Mouse (Mus musculus): ENCODE data around the gene Hdac5. TPM values are rescaled to one million over a fixed set of nuclear protein-coding genes. Genes with fewer than 3 reads are reported as not detected.
A peak's percentile ranks its signal among the peaks of the same experiment; 100 is the strongest.

Hdac5 gene
- total RNA-seq, 1 experiment from 2014 or later: 13.2 TPM

DNA sequence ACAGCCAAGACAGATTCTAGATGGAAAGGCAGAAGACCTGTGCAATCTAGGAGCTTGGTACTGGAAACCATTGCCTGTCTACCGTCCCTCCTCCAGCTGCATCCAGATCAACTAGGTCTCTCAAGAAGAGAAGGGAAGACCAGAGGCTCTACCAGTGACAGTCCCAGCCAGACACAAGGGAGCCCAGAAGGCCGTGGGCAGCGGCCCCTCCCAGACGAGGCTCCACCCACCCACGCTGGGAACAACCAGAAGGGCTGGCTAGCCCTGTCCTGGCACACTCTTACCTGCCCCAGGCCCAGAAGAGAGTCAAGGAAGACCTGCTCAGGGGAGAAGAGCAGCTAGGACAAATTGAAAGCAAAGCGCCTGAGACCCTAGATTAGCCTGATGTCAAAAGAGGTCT, 9.5 kb downstream of the Hdac5 start:
- no peak for ATAC-seq (replicated peaks in 1 of 2; ENCODE audit: insufficient read depth in 1 of 2, low FRiP score in 2 of 2, low TSS enrichment in 1 of 2, low read depth in 1 of 2, poor library complexity in 2 of 2, severe bottlenecking in 2 of 2)

DNA sequence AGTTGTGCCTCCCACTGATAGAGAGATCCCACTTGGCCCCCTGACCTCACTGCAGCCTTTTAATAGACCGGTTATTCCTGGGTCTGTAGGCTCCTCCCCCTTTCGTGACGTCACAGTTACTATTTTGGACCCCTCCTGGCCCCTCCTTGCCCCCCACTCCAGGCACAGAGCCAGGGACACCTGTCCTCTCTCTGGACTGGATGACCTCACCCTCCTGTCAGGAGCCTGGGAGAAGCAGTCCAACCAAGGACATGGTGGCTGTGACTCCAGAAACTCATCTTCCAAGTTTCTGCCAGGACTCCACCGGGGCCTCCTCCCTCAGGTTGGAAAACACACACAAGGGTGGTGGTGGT, 10.0 kb downstream of the Hdac5 start:
- no peak for ATAC-seq (replicated peaks in 1 of 2; ENCODE audit: insufficient read depth in 1 of 2, low FRiP score in 2 of 2, low TSS enrichment in 1 of 2, low read depth in 1 of 2, poor library complexity in 2 of 2, severe bottlenecking in 2 of 2)

DNA sequence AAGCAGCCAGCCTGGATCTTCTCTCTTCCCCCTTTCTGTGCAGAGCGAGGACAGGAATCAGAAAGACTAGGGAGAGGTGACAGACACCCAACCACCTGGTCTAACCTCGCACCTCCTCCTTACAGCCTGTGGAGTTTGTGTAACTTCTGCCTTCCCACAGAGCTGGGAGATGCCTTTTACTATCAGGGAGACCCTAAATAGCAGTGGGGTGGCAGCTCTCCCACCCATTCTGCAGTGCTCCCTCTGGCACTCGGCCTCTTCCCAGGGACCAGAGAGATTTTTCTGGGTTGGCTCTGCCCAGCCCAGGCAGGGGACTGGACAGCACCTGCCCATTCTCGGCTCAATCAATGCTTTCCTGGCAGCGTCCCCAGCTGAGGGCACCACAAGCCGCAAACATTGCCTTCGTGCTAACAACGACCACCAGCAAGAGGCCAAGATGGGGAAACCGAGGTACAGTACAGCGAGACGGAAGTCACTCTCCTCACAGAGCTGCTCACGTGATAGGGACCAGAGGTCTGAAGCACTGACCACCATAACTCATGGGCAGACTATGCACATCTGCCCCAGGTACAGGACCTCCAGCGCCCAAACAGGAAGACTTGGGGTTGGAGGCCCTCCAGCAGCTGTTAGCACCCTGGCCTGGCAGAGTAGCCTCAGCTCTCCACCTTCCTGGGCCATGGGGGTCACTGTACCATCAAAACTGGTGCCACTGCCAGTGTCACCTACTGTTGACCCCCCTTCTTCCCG, 10.5 kb downstream of the Hdac5 start:
- 0 out of 4 replicates have a peak, but pooled peaks have one; percentile 2 to 12 for ATAC-seq (replicated peaks in 1 of 2; ENCODE audit: insufficient read depth in 1 of 2, low FRiP score in 2 of 2, low TSS enrichment in 1 of 2, low read depth in 1 of 2, poor library complexity in 2 of 2, severe bottlenecking in 2 of 2)

DNA sequence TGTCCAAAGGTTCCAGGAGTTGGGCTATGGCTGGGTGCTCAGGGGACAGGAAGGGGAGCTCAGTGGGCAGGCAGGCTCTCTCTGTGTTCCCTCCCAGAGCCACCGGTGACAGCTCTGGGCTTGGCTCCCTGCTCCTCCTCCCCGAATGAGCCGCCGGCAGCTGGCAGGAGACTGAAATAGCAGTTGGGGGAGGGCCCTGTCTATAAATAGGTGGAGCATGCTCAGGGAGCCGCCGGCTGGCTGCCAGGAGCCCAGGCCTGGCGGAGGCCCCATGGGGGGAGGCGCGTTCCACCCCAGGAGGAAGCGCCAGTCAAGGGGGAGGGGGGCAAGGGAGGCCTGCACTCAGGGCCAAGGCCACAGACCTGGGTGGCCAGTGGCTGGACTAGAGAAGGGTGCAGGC, 11.2 kb downstream of the Hdac5 start:
- ATAC-seq (replicated peaks in 1 of 2; ENCODE audit: insufficient read depth in 1 of 2, low FRiP score in 2 of 2, low TSS enrichment in 1 of 2, low read depth in 1 of 2, poor library complexity in 2 of 2, severe bottlenecking in 2 of 2): peak; percentile 70 to 87

DNA sequence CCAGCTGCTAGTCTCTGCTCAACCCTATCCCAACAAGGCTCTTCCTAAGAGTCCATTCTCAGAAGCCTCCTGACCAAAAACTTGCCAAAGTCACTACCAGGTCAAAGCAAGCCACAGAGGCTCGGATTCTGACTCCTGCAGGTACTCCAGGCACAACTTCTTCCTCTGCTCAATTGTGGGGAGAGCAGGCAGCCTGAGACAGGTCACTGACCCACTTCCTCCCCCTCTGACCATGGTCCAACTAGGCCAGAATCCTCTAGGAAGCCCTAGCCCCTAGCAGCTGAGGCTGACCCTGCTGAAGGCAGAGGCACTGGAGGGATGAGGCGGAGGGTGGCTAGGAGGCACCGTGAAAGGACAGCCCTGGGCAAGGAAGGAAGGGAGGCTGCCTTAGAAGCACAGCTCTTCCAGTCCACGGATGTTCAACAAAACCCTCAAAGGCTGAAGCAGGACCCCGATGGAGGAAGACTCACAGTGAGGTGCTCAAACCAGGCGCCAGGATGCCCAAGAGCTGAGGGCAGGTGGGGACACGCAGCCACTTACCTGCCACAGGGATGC, 12.0 kb downstream of the Hdac5 start:
- no peak for ATAC-seq (replicated peaks in 1 of 2; ENCODE audit: insufficient read depth in 1 of 2, low FRiP score in 2 of 2, low TSS enrichment in 1 of 2, low read depth in 1 of 2, poor library complexity in 2 of 2, severe bottlenecking in 2 of 2)

DNA sequence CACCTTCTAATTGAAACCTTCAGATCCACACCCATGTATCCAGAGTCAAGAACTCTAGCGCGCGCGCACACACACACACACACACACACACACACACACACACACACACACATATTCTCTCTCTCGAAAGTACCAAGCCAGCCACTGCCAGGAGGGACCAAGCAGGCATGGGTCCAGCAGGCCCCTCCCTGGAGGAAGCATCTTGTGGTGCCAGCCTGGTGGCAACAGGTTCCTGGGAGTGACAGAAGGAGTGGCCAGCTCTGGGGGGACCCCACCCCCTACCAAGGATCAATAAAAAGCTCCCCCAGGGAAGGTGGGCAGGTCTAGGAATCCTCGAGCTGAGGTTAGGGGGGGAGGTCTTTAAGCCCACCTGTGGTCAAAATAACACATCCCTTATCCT, 12.6 kb downstream of the Hdac5 start:
- ATAC-seq (replicated peaks in 1 of 2; ENCODE audit: insufficient read depth in 1 of 2, low FRiP score in 2 of 2, low TSS enrichment in 1 of 2, low read depth in 1 of 2, poor library complexity in 2 of 2, severe bottlenecking in 2 of 2): no peak

DNA sequence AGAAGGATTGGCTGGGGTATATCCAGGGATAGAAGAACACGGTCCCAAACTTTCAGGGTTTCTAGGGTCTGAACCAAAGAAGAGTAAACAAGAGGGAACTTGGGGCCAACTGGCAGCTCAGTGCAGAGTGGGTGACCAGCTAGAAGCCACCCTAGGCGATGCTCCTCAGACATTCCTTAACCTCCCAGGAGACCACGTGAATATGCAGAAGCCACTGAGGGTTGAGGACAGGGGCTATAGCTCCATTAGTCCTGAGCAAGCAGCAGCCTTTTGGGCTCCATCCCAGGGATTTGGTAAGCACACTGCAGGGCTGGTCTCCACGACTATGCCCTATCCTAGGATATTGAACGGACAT, 13.1 kb downstream of the Hdac5 start:
- ATAC-seq (replicated peaks in 1 of 2; ENCODE audit: insufficient read depth in 1 of 2, low FRiP score in 2 of 2, low TSS enrichment in 1 of 2, low read depth in 1 of 2, poor library complexity in 2 of 2, severe bottlenecking in 2 of 2): no peak

DNA sequence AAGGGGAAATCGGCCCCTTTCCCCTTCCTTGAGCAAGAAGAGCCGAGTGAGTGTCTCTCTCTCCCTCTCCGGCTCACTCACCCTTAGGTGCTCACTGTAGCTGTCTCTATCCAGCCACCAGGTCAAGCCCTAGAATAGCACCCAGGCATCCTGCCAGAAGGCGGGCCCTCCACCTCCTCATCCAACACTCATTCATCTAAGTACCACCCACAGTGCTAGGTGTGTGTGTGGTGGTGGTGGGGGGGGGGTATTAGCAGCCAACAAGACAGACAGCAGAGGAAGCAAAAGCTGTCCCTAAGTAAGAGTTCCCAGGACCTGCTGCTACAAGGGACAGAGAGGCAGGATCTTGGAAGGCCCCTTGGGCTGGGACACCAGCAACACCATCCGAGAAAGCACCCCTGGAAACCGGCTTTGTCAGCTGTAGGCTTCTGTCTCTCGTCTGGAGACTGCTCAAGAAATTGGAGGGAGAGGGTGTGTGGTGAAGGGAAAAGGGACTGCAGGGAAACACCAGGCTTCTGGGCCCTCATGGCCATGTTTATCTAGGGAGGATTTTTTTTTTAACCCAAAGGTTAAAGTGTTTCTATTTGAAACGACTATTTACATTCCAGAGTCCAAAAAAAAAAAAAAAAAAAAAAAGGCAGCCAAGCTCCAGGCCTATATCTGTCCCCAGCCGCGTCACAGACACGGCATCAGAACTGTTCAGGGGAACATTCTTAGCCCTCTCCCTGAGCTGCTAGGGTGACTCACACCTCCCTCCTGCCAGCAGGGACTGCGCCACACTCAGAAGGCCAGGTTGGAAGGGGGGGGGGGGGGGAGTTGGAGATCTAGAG, 13.7 kb downstream of the Hdac5 start:
- no peak for ATAC-seq (replicated peaks in 1 of 2; ENCODE audit: insufficient read depth in 1 of 2, low FRiP score in 2 of 2, low TSS enrichment in 1 of 2, low read depth in 1 of 2, poor library complexity in 2 of 2, severe bottlenecking in 2 of 2)

DNA sequence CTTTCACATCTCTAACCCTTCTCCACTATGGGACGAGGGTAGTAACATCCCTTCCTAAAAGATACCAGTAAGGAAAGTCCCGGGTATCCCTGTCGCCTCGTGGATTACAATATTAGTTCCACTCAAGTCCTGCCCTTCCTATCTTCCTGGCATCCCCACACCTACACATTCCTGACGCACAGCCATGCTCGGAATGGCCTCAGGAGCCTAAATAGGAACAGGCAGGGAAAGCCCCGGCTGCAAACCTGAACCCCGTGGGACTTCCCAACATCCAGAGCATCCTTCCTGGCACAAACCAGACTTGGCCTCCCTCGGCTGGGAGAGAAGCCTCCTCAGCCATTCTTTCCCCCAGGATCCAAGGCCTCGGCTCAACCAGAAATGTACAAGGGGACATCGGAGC, 14.5 kb downstream of the Hdac5 start:
- ATAC-seq (replicated peaks in 1 of 2; ENCODE audit: insufficient read depth in 1 of 2, low FRiP score in 2 of 2, low TSS enrichment in 1 of 2, low read depth in 1 of 2, poor library complexity in 2 of 2, severe bottlenecking in 2 of 2): no peak

DNA sequence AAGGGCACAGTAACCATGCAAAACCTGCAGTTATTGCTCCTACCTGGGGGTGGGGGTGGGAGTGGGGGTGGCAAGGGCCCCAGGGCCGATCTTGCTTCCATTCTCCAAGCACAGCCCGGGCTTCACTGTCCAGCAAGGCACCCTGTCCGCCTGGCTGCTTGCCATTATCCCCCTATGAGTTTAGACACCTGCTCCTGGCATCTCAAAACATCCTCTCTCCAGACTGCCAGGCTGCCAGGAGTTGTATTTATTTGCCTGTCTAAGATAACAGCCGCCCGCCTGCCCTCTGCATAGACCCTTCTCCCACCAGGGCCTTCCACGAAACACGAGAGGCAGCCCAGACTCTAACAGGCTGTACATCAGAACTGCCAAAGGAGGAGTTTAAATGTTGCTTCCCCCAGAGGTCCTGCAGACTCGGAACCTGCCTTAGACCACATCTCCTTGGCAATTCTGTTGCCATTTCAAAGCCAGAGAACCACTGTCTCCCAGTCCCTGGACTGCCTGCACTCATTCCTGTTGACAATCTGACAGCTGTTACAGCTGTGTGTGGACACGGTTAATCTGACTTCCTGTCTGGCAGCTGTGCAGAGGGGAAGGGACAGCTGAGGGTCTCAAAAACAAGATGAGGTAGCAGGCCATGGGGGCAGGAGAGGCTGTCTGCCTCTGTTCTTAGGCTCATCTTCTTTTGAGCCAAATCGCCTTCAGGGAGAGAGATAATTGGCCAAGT, 15.4 kb downstream of the Hdac5 start:
- ATAC-seq (replicated peaks in 1 of 2; ENCODE audit: insufficient read depth in 1 of 2, low FRiP score in 2 of 2, low TSS enrichment in 1 of 2, low read depth in 1 of 2, poor library complexity in 2 of 2, severe bottlenecking in 2 of 2): no peak

DNA sequence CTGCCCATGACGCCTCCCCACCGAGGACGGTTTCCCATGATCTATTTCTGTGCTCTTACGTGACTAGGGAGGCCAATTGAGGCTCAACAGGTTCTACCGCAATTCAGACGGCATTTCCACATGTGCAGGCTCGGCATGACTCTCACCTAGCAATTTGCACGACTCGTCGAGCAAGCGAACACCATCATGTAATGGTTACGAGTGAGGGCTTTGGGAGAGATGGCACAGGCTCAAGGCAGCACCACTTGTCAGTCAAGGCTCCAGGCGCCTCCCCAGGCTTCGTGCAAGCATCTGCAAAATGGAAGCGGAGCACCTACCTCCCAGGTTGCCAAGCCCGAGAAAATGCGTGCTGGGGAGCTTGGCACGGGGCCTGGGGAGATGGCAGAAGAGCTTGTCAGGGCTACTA, 18.0 kb downstream of the Hdac5 start:
- no peak for ATAC-seq (replicated peaks in 1 of 2; ENCODE audit: insufficient read depth in 1 of 2, low FRiP score in 2 of 2, low TSS enrichment in 1 of 2, low read depth in 1 of 2, poor library complexity in 2 of 2, severe bottlenecking in 2 of 2)

DNA sequence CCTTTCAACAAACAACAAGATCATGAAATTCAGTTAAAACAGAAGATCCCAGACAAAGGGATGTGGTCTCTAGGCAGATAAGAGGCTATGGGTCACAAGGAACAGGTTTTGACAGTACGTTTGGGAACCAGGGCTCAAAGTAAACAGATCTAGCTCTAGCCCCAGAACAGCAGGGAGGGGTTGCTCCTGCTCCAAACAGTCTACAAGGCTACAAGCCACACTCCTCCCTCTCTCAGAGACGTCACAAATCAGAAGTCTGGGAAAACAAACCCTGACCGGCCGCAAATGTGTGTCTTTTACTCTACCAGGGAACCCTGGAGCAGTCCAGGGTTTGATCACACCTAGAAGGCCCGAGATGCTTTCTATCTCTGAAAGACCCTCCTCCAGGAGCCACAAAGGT, 19.0 kb downstream of the Hdac5 start:
- ATAC-seq (replicated peaks in 1 of 2; ENCODE audit: insufficient read depth in 1 of 2, low FRiP score in 2 of 2, low TSS enrichment in 1 of 2, low read depth in 1 of 2, poor library complexity in 2 of 2, severe bottlenecking in 2 of 2): no peak

DNA sequence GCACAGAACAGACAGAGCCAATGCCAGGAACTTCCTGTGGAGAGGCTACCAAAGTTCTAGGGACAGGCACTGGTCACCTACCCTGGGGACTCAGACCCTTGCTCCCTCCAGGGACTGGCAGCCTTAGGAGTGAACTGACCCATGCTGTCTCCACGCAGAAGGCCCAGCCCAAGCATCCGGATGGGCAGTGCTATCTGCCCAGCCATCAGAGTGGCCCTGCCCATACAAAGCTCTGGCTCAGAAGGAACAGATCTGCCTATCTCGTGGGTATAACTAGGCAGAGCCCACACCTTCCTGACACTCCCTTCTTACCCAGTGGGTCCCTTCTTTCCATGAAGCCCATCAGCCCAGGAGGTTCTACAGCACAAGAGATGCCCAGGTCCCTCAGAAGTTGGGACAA, 19.8 kb downstream of the Hdac5 start:
- ATAC-seq (replicated peaks in 1 of 2; ENCODE audit: insufficient read depth in 1 of 2, low FRiP score in 2 of 2, low TSS enrichment in 1 of 2, low read depth in 1 of 2, poor library complexity in 2 of 2, severe bottlenecking in 2 of 2): no peak

DNA sequence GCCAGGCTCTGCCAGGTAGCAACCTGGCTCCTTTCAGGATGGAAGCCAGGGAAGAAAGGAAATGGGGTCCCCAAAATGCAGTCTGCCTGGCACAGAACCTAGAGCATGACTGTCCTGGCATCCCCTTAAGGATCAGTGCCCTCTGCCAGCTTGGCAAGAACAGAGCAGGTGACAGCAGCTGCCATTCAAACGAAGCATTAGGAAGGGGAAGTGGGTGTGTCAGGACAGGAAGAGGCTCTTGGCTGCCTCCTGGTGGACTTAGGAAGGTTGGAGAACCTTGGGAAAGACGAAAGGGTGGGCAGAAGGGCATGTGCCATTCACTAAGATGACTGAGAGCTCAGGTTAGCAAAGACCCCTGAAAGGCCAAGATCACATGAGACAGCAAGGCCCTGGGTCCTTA, 20.2 kb downstream of the Hdac5 start:
- peak; percentile 33 to 56; a peak in 1 of 4 replicates for ATAC-seq (replicated peaks in 1 of 2; ENCODE audit: insufficient read depth in 1 of 2, low FRiP score in 2 of 2, low TSS enrichment in 1 of 2, low read depth in 1 of 2, poor library complexity in 2 of 2, severe bottlenecking in 2 of 2)

DNA sequence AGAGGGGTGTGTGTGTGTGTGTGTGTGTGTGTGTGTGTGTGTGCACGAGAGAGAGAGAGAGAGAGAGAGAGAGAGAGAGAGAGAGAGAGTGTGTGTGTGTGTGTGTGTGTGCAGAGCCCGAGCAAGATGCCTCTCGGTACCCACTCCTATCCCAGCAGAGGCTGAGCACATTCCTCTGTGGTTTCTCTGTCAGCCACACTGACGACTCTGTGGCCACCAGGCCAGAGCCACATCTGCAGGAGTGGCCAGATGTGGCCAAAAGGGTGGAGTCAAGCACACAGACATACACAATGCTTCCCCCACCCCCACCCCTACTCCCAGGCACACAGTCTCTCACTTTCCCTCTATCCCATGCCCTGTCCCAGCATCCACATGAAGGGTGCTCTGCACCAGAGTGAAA, 21.1 kb downstream of the Hdac5 start:
- no peak for ATAC-seq (replicated peaks in 1 of 2; ENCODE audit: insufficient read depth in 1 of 2, low FRiP score in 2 of 2, low TSS enrichment in 1 of 2, low read depth in 1 of 2, poor library complexity in 2 of 2, severe bottlenecking in 2 of 2)

DNA sequence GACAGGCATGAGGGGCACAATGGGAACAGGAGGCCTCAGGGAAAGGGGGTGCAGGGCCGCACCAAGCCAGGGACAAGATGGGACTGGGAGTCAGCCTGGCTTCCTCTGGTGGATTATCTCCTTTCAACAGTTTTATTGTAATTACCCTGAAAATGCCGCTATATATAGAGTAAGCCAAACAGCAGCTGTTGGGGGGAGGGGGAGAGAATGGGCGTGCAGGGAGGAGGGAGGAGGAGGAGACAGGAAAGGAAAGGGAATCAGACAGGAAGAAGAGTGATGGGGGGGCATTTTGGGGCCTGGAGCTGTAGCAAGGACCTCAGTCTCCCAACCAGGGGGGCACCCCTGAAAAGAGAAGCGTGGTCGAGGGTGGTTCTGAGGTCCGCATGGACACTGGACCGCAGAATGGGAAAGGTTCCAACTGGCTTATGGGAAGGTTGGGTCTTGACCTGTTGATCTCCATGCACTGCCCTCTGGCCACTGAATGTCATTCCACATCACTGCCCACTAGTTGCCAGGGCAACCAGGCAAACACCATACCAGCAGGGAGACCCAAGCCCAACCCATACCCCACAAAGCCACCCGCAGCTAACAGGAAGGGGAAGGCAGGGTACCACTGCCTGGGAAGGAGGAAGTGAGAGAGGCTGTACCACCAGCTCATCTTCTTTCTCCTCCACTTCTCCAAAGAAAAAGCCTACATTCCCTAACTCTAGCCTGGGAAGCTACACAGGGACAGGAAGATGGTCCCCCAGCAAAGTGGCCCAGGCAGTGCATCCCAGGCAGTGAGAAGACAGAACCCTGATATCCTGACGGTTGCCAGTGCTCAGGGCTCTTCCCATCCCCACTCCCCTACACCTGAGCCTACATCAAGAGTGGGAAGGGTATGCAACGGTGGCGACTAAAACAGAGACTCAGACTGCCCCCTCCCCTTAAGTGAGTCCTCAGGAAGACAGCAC, 21.9 kb downstream of the Hdac5 start:
- ATAC-seq (replicated peaks in 1 of 2; ENCODE audit: insufficient read depth in 1 of 2, low FRiP score in 2 of 2, low TSS enrichment in 1 of 2, low read depth in 1 of 2, poor library complexity in 2 of 2, severe bottlenecking in 2 of 2): peak in 1 of 2 experiments; percentile 10; a peak in 1 of 4 replicates

DNA sequence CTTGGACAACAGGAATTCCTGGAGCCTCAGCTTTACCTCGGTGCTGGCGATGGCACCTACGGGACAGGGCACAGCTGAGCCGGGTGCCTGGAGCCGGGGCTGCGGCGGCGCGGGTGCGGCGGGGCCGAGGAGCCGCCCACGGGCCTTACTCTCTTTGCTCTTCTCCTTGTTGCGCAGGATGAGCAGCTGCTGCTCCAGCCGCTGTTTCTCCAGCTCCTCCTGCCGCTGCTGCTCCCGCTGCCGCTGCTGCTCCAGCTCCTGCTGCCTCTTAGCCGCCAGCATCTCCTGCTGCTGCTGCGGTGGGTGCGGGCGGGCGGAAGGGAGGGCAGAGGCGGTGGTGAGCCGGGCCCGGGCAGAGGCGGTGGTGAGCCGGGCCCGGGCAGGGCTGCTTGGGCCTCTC, 23.5 kb downstream of the Hdac5 start:
- no peak for ATAC-seq (replicated peaks in 1 of 2; ENCODE audit: insufficient read depth in 1 of 2, low FRiP score in 2 of 2, low TSS enrichment in 1 of 2, low read depth in 1 of 2, poor library complexity in 2 of 2, severe bottlenecking in 2 of 2)
